Mouse (Mus musculus) intestine, embryonic 15.5 days (tissue): ENCODE data around the gene Clic3. TPM values are rescaled to one million over a fixed set of nuclear protein-coding genes. Genes with fewer than 3 reads are reported as not detected.

Experiments used
- ATAC-seq: fragments of 200-750 bp; cut with Nextera tagmentation; 2 replicates; pipeline ENCODE4 v1.8.0; 2017; ENCODE audit warnings: moderate TSS enrichment, moderate library complexity
- H3K27ac ChIP-seq: fragments of 300-500 bp; sonication (generic); 2 replicates; pipeline ENCODE4 v1.5.1; 2015; ENCODE audit warnings: mild to moderate bottlenecking, inconsistent platforms
- H3K27me3 ChIP-seq: fragments of 300-500 bp; sonication (generic); replicated peaks from 2 replicates; pipeline ENCODE4 v1.6.1; 2015; ENCODE audit warnings: inconsistent platforms
- H3K36me3 ChIP-seq: fragments of 300-500 bp; sonication (generic); 2 replicates; pipeline ENCODE4 v1.6.1; 2015; ENCODE audit warnings: inconsistent platforms
- H3K4me1 ChIP-seq: fragments of 300-500 bp; sonication (generic); replicated peaks from 2 replicates; pipeline ENCODE4 v1.6.1; 2015; ENCODE audit warnings: inconsistent platforms
- H3K4me2 ChIP-seq: fragments of 300-500 bp; sonication (generic); replicated peaks from 2 replicates; pipeline ENCODE4 v1.6.1; 2015; ENCODE audit warnings: mild to moderate bottlenecking, inconsistent platforms
- H3K4me3 ChIP-seq: fragments of 300-500 bp; sonication (generic); replicated peaks from 2 replicates; pipeline ENCODE4 v1.5.1; 2015; ENCODE audit warnings: inconsistent platforms
- H3K9ac ChIP-seq: fragments of 300-500 bp; sonication (generic); 2 replicates; pipeline ENCODE4 v1.6.1; 2015; ENCODE audit warnings: inconsistent platforms
- H3K9me3 ChIP-seq: fragments of 300-500 bp; sonication (generic); 2 replicates; pipeline ENCODE4 v1.6.1; 2016; ENCODE audit warnings: inconsistent platforms
- WGBS: fragments of 180-500 bp; shearing (Covaris S2); methylation state at CpG from one replicate; pipeline ENCODE4 v1.1.7; 2015; 5-methylcytosine and 5-hydroxymethylcytosine counted together
- polyA plus RNA-seq: library from polyadenylated mRNA; unstranded; fragments of >200 nt; fragmentation: Nextera tagmentation; extraction: Ambion mirVana; gene quantifications from 2 replicates; pipeline ENCODE4 v1.2.1, GENCODE M21; 2015

Gene Clic3
- polyA plus RNA-seq, 1 experiment from 2014 or later = 2.2 TPM

- Histone ChIP-seq H3K4me1 (peaks cover 34% of the 10 kb centered on the region), H3K4me3 (no peak overlapping the region), H3K27me3 (no peaks in the 10 kb centered on the region), H3K4me2 (0 out of 2 replicates have a peak overlapping the region, but pooled peaks have one; percentile 3), H3K9ac (no peak overlapping the region), H3K36me3 (no peaks in the 10 kb centered on the region), H3K27ac (no peak overlapping the region), H3K9me3 (no peaks in the 10 kb centered on the region)
- ATAC-seq = no peak
- 80% methylated on average over 9 of the region's 9 CpGs for WGBS
These were observed 621 bp downstream of the Clic3 start for GRCm38 (mm10) chr2:25457022-25457896.

GRCm38 (mm10) chr2:25458911-25459310 is 2.3 kb downstream of the Clic3 start:
- H3K36me3 ChIP-seq = no peaks in the 10 kb centered on the region
- no peak overlapping the region for H3K9ac ChIP-seq
- H3K4me2 ChIP-seq = 0 out of 2 replicates have a peak overlapping the region, but pooled peaks have one; percentile 77
- ATAC-seq = peak; percentile 9; the same call in 1 of the 2 replicates
- no peaks in the 10 kb centered on the region for H3K9me3 ChIP-seq
- WGBS = 69% methylated on average over 5 of the region's 5 CpGs
- H3K4me1 ChIP-seq = peaks cover 34% of the 10 kb centered on the region
- H3K27me3 ChIP-seq = no peaks in the 10 kb centered on the region
- no peak overlapping the region for H3K4me3 ChIP-seq
- H3K27ac ChIP-seq = 0 out of 2 replicates have a peak overlapping the region, but pooled peaks have one; percentile 10

GRCm38 (mm10) chr2:25460135-25460534 is 3.5 kb downstream of the Clic3 start:
- peak overlapping the region; percentile 64 for H3K4me3 ChIP-seq
- WGBS = 29% methylated on average over 5 of the region's 5 CpGs
- peak overlapping the region; percentile 77 for H3K4me2 ChIP-seq
- H3K27me3 ChIP-seq = no peaks in the 10 kb centered on the region
- H3K9me3 ChIP-seq = no peaks in the 10 kb centered on the region
- peak; percentile 9 for ATAC-seq
- H3K9ac ChIP-seq = peak overlapping the region; percentile 66
- H3K36me3 ChIP-seq = no peaks in the 10 kb centered on the region
- peak overlapping the region; percentile 83 for H3K27ac ChIP-seq
- peaks cover 34% of the 10 kb centered on the region for H3K4me1 ChIP-seq

- Histone ChIP-seq H3K9ac (peak within 1 kb of the TSS; percentile 66), H3K27me3 (no peaks in the 10 kb centered on the region), H3K4me2 (peak within 1 kb of the TSS; percentile 77), H3K4me1 (peaks cover 37% of the 10 kb centered on the region), H3K36me3 (no peaks in the 10 kb centered on the region), H3K9me3 (no peaks in the 10 kb centered on the region), H3K27ac (peak within 1 kb of the TSS; percentile 83), H3K4me3 (peak within 1 kb of the TSS; percentile 64)
- WGBS = under 1% methylated on average over 48 of the region's 48 CpGs
- ATAC-seq = peak; percentile 92
These were observed 4.1 kb downstream of the Clic3 start, which contains the start of gene Paxx for GRCm38 (mm10) chr2:25460551-25461309. Gene Paxx, minus strand, starts transcription at chr2:25461094.

GRCm38 (mm10) chr2:25461407-25461806 is 4.8 kb downstream of the Clic3 start:
- H3K4me2 ChIP-seq = peak overlapping the region; percentile 77
- WGBS = 25% methylated on average over 3 of the region's 3 CpGs
- no peaks in the 10 kb centered on the region for H3K27me3 ChIP-seq
- peaks cover 34% of the 10 kb centered on the region for H3K4me1 ChIP-seq
- ATAC-seq = 0 out of 2 replicates have a peak, but pooled peaks have one; percentile 0
- peak overlapping the region; percentile 75 for H3K27ac ChIP-seq
- H3K36me3 ChIP-seq = no peaks in the 10 kb centered on the region
- peak overlapping the region; percentile 64 for H3K4me3 ChIP-seq
- H3K9ac ChIP-seq = no peak overlapping the region
- H3K9me3 ChIP-seq = no peaks in the 10 kb centered on the region

GRCm38 (mm10) chr2:25463630-25464029 is 7.0 kb downstream of the Clic3 start:
- WGBS = 91% methylated on average over 3 of the region's 3 CpGs
- Histone ChIP-seq H3K36me3 (no peaks in the 10 kb centered on the region), H3K4me3 (no peak overlapping the region), H3K27ac (no peak overlapping the region), H3K9me3 (no peaks in the 10 kb centered on the region), H3K9ac (no peak overlapping the region), H3K27me3 (no peaks in the 10 kb centered on the region), H3K4me2 (no peak overlapping the region), H3K4me1 (peaks cover 35% of the 10 kb centered on the region)
- ATAC-seq = no peak

GRCm38 (mm10) chr2:25465256-25465655 is 8.6 kb downstream of the Clic3 start:
- WGBS = 78% methylated on average over 2 of the region's 2 CpGs

GRCm38 (mm10) chr2:25465816-25466635 is 9.4 kb downstream of the Clic3 start:
- no peaks in the 10 kb centered on the region for H3K27me3 ChIP-seq
- H3K36me3 ChIP-seq = no peaks in the 10 kb centered on the region
- H3K9ac ChIP-seq = no peak overlapping the region
- H3K4me2 ChIP-seq = no peak overlapping the region
- H3K4me3 ChIP-seq = no peak overlapping the region
- no peak overlapping the region for H3K27ac ChIP-seq
- no peak for ATAC-seq
- no peaks in the 10 kb centered on the region for H3K9me3 ChIP-seq
- 50% methylated on average over 10 of the region's 10 CpGs for WGBS
- H3K4me1 ChIP-seq = peaks cover 22% of the 10 kb centered on the region

More at GRCm38 (mm10) chr2:25465256-25465655, 8.6 kb downstream of the Clic3 start:
- no peak overlapping the region for H3K4me3 ChIP-seq
- no peaks in the 10 kb centered on the region for H3K27me3 ChIP-seq
- no peaks in the 10 kb centered on the region for H3K9me3 ChIP-seq
- no peak overlapping the region for H3K27ac ChIP-seq
- H3K4me1 ChIP-seq = peaks cover 23% of the 10 kb centered on the region
- H3K9ac ChIP-seq = no peak overlapping the region
- H3K36me3 ChIP-seq = no peaks in the 10 kb centered on the region
- H3K4me2 ChIP-seq = no peak overlapping the region
- ATAC-seq = no peak

GRCm38 (mm10) chr2:25467606-25468303 is 11.1 kb downstream of the Clic3 start:
- Histone ChIP-seq H3K4me3 (no peak overlapping the region), H3K9me3 (no peaks in the 10 kb centered on the region), H3K4me1 (peaks cover 16% of the 10 kb centered on the region), H3K36me3 (no peaks in the 10 kb centered on the region), H3K27me3 (no peaks in the 10 kb centered on the region), H3K9ac (no peak overlapping the region), H3K4me2 (no peak overlapping the region), H3K27ac (no peak overlapping the region)
- WGBS = 77% methylated on average over 14 of the region's 14 CpGs
- no peak for ATAC-seq

GRCm38 (mm10) chr2:25468962-25469915 is 12.6 kb downstream of the Clic3 start:
- Histone ChIP-seq H3K4me3 (no peak overlapping the region), H3K36me3 (no peaks in the 10 kb centered on the region), H3K9ac (no peak overlapping the region), H3K27ac (no peak overlapping the region), H3K9me3 (no peaks in the 10 kb centered on the region), H3K27me3 (no peaks in the 10 kb centered on the region), H3K4me2 (0 out of 2 replicates have a peak overlapping the region, but pooled peaks have one; percentile 3), H3K4me1 (peaks cover 16% of the 10 kb centered on the region)
- peak; percentile 24 for ATAC-seq
- 73% methylated on average over 10 of the region's 10 CpGs for WGBS
